Mouse (Mus musculus): ENCODE measurements at regions not wholly inside any gene's neighbourhood (a gene's known extent, or its start where the extent isn't known, plus 50 kb on each side); places are given as distances from the start of the nearest gene placed in this dataset.
"Not testable (repeated sequence)": the region's sequence is repeated elsewhere in the genome, so short reads cannot be mapped to it uniquely, and the experiment has no call there.

- ATAC-seq = no peak
- 47% methylated on average over 1 of the region's 1 CpGs for WGBS (ENCODE audit: insufficient replicate concordance)
- no peaks in the 10 kb centered on the region for H3K27me3 ChIP-seq (ENCODE audit: insufficient read depth, low read length)
- no peak for TF ChIP-seq CTCF (IDR thresholded peaks at IDR 0.05; ENCODE audit: low read depth)
- no peak for TF ChIP-seq EP300 (IDR thresholded peaks at IDR 0.05; ENCODE audit: low read depth)
- no peak overlapping the region for H3K9ac ChIP-seq (replicated peaks)
- no peak for DNase-seq
- H3K4me1 ChIP-seq (ENCODE audit: insufficient read depth) = no peaks in the 10 kb centered on the region
- no peak overlapping the region for H3K4me3 ChIP-seq (ENCODE audit: low read depth, low read length)
- no peak overlapping the region for H3K27ac ChIP-seq (ENCODE audit: low read depth)
- no peaks in the 10 kb centered on the region for H3K9me3 ChIP-seq (ENCODE audit: low read length)
- H3K4me2 ChIP-seq (ENCODE audit: low read depth, low read length) = no peak overlapping the region
- no peaks in the 10 kb centered on the region for H3K36me3 ChIP-seq (replicated peaks; ENCODE audit: insufficient read depth, low read length)
Measured at GRCm38 (mm10) chr15:32042589-32042988, 134.5 kb upstream of the Tas2r119 start.

- Histone ChIP-seq H3K9ac (replicated peaks) (no peak overlapping the region), H3K9me3 (ENCODE audit: low read length) (no peaks in the 10 kb centered on the region), H3K27ac (ENCODE audit: low read depth) (no peak overlapping the region), H3K4me1 (ENCODE audit: insufficient read depth) (no peaks in the 10 kb centered on the region), H3K36me3 (replicated peaks; ENCODE audit: insufficient read depth, low read length) (no peaks in the 10 kb centered on the region), H3K27me3 (ENCODE audit: insufficient read depth, low read length) (no peaks in the 10 kb centered on the region), H3K4me3 (ENCODE audit: low read depth, low read length) (no peak overlapping the region), H3K4me2 (ENCODE audit: low read depth, low read length) (no peak overlapping the region)
- TF ChIP-seq CTCF (IDR thresholded peaks at IDR 0.05; ENCODE audit: low read depth) = no peak
- no peak for TF ChIP-seq EP300 (IDR thresholded peaks at IDR 0.05; ENCODE audit: low read depth)
- ATAC-seq (no peak), DNase-seq (no peak)
Measured at GRCm38 (mm10) chr15:32043207-32043606, 133.9 kb upstream of the Tas2r119 start.

- H3K9me3 ChIP-seq (ENCODE audit: low read length); DNase-seq; H3K4me1 ChIP-seq (ENCODE audit: insufficient read depth); H3K9ac ChIP-seq (replicated peaks); H3K27ac ChIP-seq (ENCODE audit: low read depth); H3K36me3 ChIP-seq (replicated peaks; ENCODE audit: insufficient read depth, low read length); H3K4me3 ChIP-seq (ENCODE audit: low read depth, low read length); H3K4me2 ChIP-seq (ENCODE audit: low read depth, low read length); H3K27me3 ChIP-seq (ENCODE audit: insufficient read depth, low read length); ATAC-seq: not testable (repeated sequence)
- 96% methylated on average over 1 of the region's 1 CpGs for WGBS (ENCODE audit: insufficient replicate concordance)
Measured at GRCm38 (mm10) chr15:32043670-32044069, 133.4 kb upstream of the Tas2r119 start.

- no peak for TF ChIP-seq EP300 (IDR thresholded peaks at IDR 0.05; ENCODE audit: low read depth)
- no peak for TF ChIP-seq CTCF (IDR thresholded peaks at IDR 0.05; ENCODE audit: low read depth)
- ATAC-seq (no peak), DNase-seq (no peak)
- H3K27ac ChIP-seq (ENCODE audit: low read depth) = no peak overlapping the region
- no peaks in the 10 kb centered on the region for H3K9me3 ChIP-seq (ENCODE audit: low read length)
- no peak overlapping the region for H3K4me3 ChIP-seq (ENCODE audit: low read depth, low read length)
- no peak overlapping the region for H3K4me2 ChIP-seq (ENCODE audit: low read depth, low read length)
- no peaks in the 10 kb centered on the region for H3K4me1 ChIP-seq (ENCODE audit: insufficient read depth)
- H3K36me3 ChIP-seq (replicated peaks; ENCODE audit: insufficient read depth, low read length) = no peaks in the 10 kb centered on the region
- no peak overlapping the region for H3K9ac ChIP-seq (replicated peaks)
- 44% methylated on average over 5 of the region's 5 CpGs for WGBS (ENCODE audit: insufficient replicate concordance)
- H3K27me3 ChIP-seq (ENCODE audit: insufficient read depth, low read length) = no peaks in the 10 kb centered on the region
Measured at GRCm38 (mm10) chr15:32048836-32049235, 128.3 kb upstream of the Tas2r119 start.

GRCm38 (mm10) chr15:32061573-32061972, 115.5 kb upstream of the Tas2r119 start:
- no peaks in the 10 kb centered on the region for H3K9me3 ChIP-seq (ENCODE audit: low read length)
- no peaks in the 10 kb centered on the region for H3K36me3 ChIP-seq (replicated peaks; ENCODE audit: insufficient read depth, low read length)
- no peak for ATAC-seq
- no peak overlapping the region for H3K27ac ChIP-seq (ENCODE audit: low read depth)
- H3K4me2 ChIP-seq (ENCODE audit: low read depth, low read length) = no peak overlapping the region
- H3K4me3 ChIP-seq (ENCODE audit: low read depth, low read length) = no peak overlapping the region
- H3K9ac ChIP-seq (replicated peaks) = no peak overlapping the region
- H3K4me1 ChIP-seq (ENCODE audit: insufficient read depth) = no peaks in the 10 kb centered on the region
- no peaks in the 10 kb centered on the region for H3K27me3 ChIP-seq (ENCODE audit: insufficient read depth, low read length)
- 51% methylated on average over 4 of the region's 4 CpGs for WGBS (ENCODE audit: insufficient replicate concordance)
- no peak for TF ChIP-seq CTCF (IDR thresholded peaks at IDR 0.05; ENCODE audit: low read depth)
- TF ChIP-seq EP300 (IDR thresholded peaks at IDR 0.05; ENCODE audit: low read depth) = no peak
- no peak for DNase-seq

- Histone ChIP-seq H3K36me3 (replicated peaks; ENCODE audit: insufficient read depth, low read length) (no peaks in the 10 kb centered on the region), H3K27ac (ENCODE audit: low read depth) (no peak overlapping the region), H3K4me2 (ENCODE audit: low read depth, low read length) (no peak overlapping the region), H3K9me3 (ENCODE audit: low read length) (no peaks in the 10 kb centered on the region), H3K27me3 (ENCODE audit: insufficient read depth, low read length) (no peaks in the 10 kb centered on the region), H3K4me1 (ENCODE audit: insufficient read depth) (no peaks in the 10 kb centered on the region), H3K9ac (replicated peaks) (no peak overlapping the region), H3K4me3 (ENCODE audit: low read depth, low read length) (no peak overlapping the region)
- no peak for DNase-seq
- TF ChIP-seq EP300 (IDR thresholded peaks at IDR 0.05; ENCODE audit: low read depth) (no peak), CTCF (IDR thresholded peaks at IDR 0.05; ENCODE audit: low read depth) (no peak)
- WGBS (ENCODE audit: insufficient replicate concordance) = 65% methylated on average over 4 of the region's 4 CpGs
- ATAC-seq = no peak
Measured at GRCm38 (mm10) chr15:32082109-32082508, 95.0 kb upstream of the Tas2r119 start.

- no peak for TF ChIP-seq EP300 (IDR thresholded peaks at IDR 0.05; ENCODE audit: low read depth)
- no peak for TF ChIP-seq CTCF (IDR thresholded peaks at IDR 0.05; ENCODE audit: low read depth)
- DNase-seq (no peak), ATAC-seq (no peak)
- H3K9me3 ChIP-seq (ENCODE audit: low read length) = no peaks in the 10 kb centered on the region
- H3K27ac ChIP-seq (ENCODE audit: low read depth) = no peak overlapping the region
- no peaks in the 10 kb centered on the region for H3K36me3 ChIP-seq (replicated peaks; ENCODE audit: insufficient read depth, low read length)
- WGBS (ENCODE audit: insufficient replicate concordance) = 78% methylated on average over 11 of the region's 11 CpGs
- H3K4me1 ChIP-seq (ENCODE audit: insufficient read depth) = no peaks in the 10 kb centered on the region
- no peak overlapping the region for H3K4me3 ChIP-seq (ENCODE audit: low read depth, low read length)
- no peak overlapping the region for H3K4me2 ChIP-seq (ENCODE audit: low read depth, low read length)
- H3K9ac ChIP-seq (replicated peaks) = no peak overlapping the region
- H3K27me3 ChIP-seq (ENCODE audit: insufficient read depth, low read length) = no peaks in the 10 kb centered on the region
Measured at GRCm38 (mm10) chr15:32093889-32094288, 83.2 kb upstream of the Tas2r119 start.

Measured in liver, postnatal 0 days (tissue).